Mouse (Mus musculus) CD4-positive helper T cell, adult 2 months (primary cell): ENCODE results near the gene Ube2c.
A peak's percentile ranks its signal among the peaks of the same experiment; 100 is the strongest.

ENCODE experiments used
- DNase-seq: peaks from one replicate; pipeline ENCODE4 v3.0.0-alpha.2; 2012; ENCODE audit warnings: low read depth, missing footprints, low spot score

Gene Ube2c

GRCm38 (mm10) chr2:164787779-164788178, 18.1 kb downstream of the Ube2c start:
- no peak for DNase-seq

GRCm38 (mm10) chr2:164788411-164788810, 18.7 kb downstream of the Ube2c start:
- DNase-seq: no peak

- no peak for DNase-seq
Observed at GRCm38 (mm10) chr2:164790451-164790850, 20.8 kb downstream of the Ube2c start.

GRCm38 (mm10) chr2:164791841-164792261, 22.2 kb downstream of the Ube2c start:
- no peak for DNase-seq

GRCm38 (mm10) chr2:164792400-164793190, 22.9 kb downstream of the Ube2c start:
- DNase-seq: no peak

GRCm38 (mm10) chr2:164793236-164793635, 23.5 kb downstream of the Ube2c start:
- peak; percentile 58 for DNase-seq

- peak; percentile 42 for DNase-seq
Observed at GRCm38 (mm10) chr2:164793772-164794171, 24.1 kb downstream of the Ube2c start.

- DNase-seq: peak; percentile 82
Observed at GRCm38 (mm10) chr2:164794293-164794692, 24.6 kb downstream of the Ube2c start.

- DNase-seq: no peak
Observed at GRCm38 (mm10) chr2:164795868-164796267, 26.2 kb downstream of the Ube2c start.

GRCm38 (mm10) chr2:164798554-164798953, 28.9 kb downstream of the Ube2c start:
- DNase-seq: peak; percentile 49

- no peak for DNase-seq
Observed at GRCm38 (mm10) chr2:164800252-164801004, 30.7 kb downstream of the Ube2c start.

- no peak for DNase-seq
Observed at GRCm38 (mm10) chr2:164803201-164803920, 33.7 kb downstream of the Ube2c start.

GRCm38 (mm10) chr2:164803921-164804313, 34.2 kb downstream of the Ube2c start:
- DNase-seq: no peak

GRCm38 (mm10) chr2:164804533-164805331, 35.0 kb downstream of the Ube2c start, which contains the start of the genes Acot8 and Zswim3:
Gene Acot8 (minus strand): TSS chr2:164804882.
Gene Zswim3 (plus strand): TSS chr2:164805098.
- peak; percentile 99 for DNase-seq

GRCm38 (mm10) chr2:164805332-164805718, 35.6 kb downstream of the Ube2c start:
- no peak for DNase-seq

- no peak for DNase-seq
Observed at GRCm38 (mm10) chr2:164806614-164807013, 36.9 kb downstream of the Ube2c start.

- no peak for DNase-seq
Observed at GRCm38 (mm10) chr2:164813557-164813956, 43.9 kb downstream of the Ube2c start.

- DNase-seq: no peak
Observed at GRCm38 (mm10) chr2:164815348-164815747, 45.6 kb downstream of the Ube2c start.

GRCm38 (mm10) chr2:164815821-164816220, 46.1 kb downstream of the Ube2c start:
- no peak for DNase-seq

- DNase-seq: no peak
Observed at GRCm38 (mm10) chr2:164817206-164817605, 47.5 kb downstream of the Ube2c start.

- no peak for DNase-seq
Observed at GRCm38 (mm10) chr2:164817703-164818102, 48.0 kb downstream of the Ube2c start.
